Mouse (Mus musculus) erythroblast, embryonic 14.5 days (primary cell): ENCODE measurements around the gene March10.

ENCODE experiments used
- GATA1 ChIP-seq: IDR thresholded peaks from 2 replicates; pipeline ENCODE4 v1.6.1; 2012; ENCODE audit warnings: low read length, inconsistent platforms, mixed read lengths
- TAL1 ChIP-seq: IDR thresholded peaks from 3 replicates; pipeline ENCODE4 v1.6.1; 2012; ENCODE audit warnings: low read length, inconsistent platforms, mixed read lengths

GRCm38 (mm10) chr11:105365611-105366010 is 90.9 kb downstream of the March10 start:
- TF ChIP-seq GATA1 (no peak), TAL1 (no peak)
